Mouse (Mus musculus) megakaryocyte-erythroid progenitor cell, adult 5-6 weeks (primary cell): ENCODE data around the gene Ccser1. TPM values are rescaled to one million over a fixed set of nuclear protein-coding genes. Genes with fewer than 3 reads are reported as not detected.

Source experiments
- ATAC-seq: replicated peaks from 2 replicates; pipeline ENCODE4 v1.8.0; 2016; ENCODE audit warnings: mild to moderate bottlenecking, inconsistent platforms; ENCODE audit not compliant: severe bottlenecking, poor library complexity, low FRiP score, low TSS enrichment
- total RNA-seq, 2 experiments: library from RNA; stranded (forward) in 1 of 2; stranded (reverse) in 1 of 2; fragments of 200-1000, 215-1000 nt in 1 of 2; fragments of >200 nt in 1 of 2; fragmentation: Nextera tagmentation in 1 of 2; gene quantifications; 2 replicates each; pipeline ENCODE4 v1.2.3; 2014 to 2017

Gene Ccser1
- total RNA-seq, 2 experiments from 2014 or later, result not detected

DNA sequence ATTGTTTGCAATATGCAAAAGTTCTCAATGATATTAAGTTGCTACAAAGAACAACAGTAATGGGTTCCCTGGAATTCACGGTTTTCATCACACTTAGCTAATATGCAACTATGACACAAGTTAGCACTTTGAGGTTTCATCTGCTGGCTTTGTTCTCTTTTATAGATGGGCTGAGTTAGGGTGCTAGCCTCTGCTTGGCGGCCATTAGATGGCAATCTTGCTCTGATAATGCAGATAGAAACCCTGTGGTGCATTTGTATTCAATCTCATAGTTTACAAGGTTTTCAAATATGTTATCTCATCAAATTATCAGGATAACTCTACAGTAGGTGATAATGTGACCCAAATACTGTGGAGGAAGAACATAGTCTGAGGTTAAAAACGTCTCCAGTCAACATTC, 202.4 kb downstream of the Ccser1 start:
- ATAC-seq, result no peak

DNA sequence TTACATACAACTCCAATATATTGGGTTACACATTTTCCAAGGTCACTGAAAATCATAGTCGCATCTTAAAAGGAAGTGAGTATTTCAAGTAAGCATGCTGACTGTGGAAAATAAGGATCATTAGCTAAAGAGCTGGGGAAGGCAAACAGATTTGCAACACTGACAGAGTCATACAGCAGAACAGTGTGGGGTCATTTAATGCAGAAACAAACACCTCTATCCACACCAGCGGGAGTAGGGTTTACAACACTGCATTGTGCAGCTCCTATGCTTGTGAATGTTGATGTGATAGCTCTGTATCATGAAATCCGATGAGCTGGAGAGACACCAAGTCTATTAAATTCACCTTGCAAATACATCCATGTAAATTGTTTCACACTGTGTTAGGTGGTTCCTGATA, 202.9 kb downstream of the Ccser1 start:
- no peak for ATAC-seq

DNA sequence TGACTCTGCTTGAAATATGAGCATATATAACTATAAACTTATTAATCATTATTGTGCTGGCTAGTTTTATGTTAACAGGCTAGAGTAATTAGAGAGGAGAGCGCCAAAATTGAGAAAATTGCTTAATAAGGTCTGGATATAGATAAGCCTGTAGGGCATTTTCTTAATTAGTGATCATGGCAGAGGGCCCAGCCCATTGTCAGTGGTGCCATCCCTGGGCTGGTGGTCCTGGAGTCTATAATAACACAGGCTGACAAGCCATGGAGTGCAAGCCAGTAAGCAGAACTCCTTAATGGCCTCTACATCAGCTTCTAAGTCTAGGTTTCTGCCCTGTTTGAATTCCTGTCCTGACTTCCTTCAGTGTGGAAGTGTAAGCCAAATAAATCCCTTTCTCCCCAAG, 206.9 kb downstream of the Ccser1 start:
- ATAC-seq, result no peak

DNA sequence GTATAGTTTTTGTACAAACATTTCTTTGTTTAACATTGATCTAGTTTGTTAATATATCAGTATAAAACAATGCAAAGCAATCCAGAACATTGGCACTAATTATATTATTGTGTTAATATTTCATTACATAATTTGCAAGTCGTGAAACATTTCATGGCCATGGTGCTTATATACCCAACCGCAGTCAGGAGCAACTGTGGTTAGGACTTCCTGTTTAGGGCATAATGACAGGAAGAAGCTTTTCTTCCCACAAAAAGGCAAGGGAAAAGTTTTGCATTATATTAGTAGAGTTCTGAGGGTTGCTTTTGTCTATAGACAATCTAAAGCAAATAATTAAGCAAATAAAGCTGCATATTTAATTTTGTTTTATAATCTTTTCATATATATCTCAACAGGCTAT, 247.4 kb downstream of the Ccser1 start:
- ATAC-seq, result no peak

GRCm38 (mm10) chr6:61430881-61431725, 251.0 kb downstream of the Ccser1 start:
- no peak for ATAC-seq

GRCm38 (mm10) chr6:61431726-61431984, 251.5 kb downstream of the Ccser1 start:
- no peak for ATAC-seq

DNA sequence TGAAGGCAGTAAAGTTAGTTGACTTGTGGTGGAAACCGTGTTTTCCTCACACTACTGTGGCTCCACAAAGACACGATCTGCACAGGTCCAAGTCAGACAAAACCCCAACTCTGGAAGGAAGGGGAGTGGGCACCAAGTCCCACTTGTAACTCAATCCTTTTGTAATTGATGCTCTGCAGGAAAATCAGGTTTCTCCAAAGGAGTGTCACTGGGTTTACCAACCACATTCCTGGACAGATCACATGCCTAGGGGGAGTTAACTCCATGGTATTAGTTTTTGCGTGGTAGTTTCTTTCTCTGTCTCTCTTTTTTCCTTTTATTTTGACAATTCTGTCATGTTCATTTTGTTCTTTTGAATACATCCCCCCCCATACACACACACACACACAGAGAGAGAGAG, 252.0 kb downstream of the Ccser1 start:
- ATAC-seq, result no peak

DNA sequence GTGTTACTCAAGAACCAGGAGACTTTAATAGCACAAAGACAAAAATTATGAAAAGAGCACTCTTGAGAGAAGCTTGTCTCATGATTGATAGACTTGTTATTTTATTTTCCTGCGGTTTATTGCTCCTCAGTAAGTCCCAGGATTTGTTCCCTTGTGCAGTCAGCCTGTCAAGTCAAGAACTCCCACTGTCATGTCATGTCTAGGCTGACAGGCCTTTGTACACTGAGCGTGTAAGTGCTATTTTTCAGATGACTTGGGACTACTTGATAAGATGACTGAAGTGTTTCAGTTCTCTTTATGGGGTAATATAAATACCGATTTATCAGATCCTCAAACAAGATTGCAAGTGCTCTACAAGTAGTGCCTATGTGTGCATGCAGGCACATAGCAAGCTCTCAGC, 252.6 kb downstream of the Ccser1 start:
- no peak for ATAC-seq

DNA sequence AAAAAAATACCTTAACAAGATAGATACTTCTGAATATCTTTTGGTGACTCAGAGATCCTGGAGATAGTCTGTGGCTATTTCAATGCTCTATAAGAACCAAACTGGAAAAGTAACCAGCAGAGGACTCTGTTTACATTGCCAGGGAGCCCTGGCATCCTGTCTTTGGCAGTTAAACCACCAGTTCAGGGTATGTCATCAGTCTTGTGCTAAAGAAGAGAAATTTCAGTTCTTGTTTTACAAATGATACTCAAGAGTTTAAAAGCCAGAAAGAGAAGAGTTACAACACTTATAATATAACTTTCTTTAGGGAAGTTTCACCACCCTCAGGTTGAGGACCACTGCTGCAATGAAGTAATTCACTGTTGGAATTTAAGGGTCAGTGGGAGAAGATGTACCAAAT, 258.0 kb downstream of the Ccser1 start:
- no peak for ATAC-seq

DNA sequence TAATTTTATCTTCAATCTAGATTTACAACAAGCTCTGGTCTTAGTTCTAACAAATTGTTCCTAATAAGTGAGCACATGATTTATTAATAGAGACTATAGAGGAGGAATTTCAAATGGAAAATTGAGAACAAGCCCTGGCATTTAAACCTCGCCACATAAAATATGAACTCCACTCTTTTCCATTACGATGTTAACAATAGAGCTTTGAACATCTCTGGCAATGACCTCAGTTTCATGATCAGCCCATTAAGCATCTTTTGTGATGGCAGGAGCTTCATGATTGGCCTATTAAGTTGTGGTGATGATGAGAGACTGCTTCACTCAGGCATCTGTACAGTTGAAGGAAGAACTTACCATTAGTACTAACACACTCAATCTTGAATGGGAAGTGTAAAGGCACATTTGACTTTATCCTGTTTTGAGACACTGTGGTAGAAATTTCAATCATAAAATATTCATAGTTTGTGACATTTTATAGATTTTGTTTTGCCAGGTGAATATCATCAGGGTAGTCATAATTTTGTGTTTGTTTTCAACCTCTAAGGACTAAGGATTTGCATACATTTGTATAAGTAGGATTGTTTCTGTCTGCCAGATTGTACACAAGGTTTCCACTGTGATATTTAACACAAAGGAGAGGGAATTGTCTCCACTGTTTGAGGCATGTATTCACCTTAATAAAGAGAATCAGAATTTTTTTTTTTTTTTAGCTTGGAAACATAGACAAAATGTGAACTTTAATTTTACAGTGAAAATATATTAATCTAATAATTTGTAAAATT, 291.4 kb downstream of the Ccser1 start:
- no peak for ATAC-seq

DNA sequence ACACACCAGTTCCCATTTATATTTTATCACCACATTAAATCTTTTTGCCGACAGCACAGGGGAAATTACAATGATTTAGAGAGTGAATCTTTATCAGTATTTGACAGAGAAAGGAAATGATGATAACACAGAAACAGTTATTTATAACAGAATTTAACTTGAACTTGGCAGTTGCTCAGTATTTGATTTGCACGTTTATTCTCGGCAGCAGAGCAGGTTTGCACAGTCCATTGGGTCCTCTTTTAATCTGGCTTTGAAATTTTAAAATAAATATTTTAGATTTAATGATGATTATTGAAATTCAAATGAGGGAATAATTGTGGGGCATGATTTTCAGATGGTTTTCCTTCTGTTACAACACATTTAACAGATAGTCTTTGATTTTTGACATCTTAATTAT, 305.2 kb downstream of the Ccser1 start:
- no peak for ATAC-seq

GRCm38 (mm10) chr6:61491979-61492821, 312.1 kb downstream of the Ccser1 start:
- no peak for ATAC-seq

DNA sequence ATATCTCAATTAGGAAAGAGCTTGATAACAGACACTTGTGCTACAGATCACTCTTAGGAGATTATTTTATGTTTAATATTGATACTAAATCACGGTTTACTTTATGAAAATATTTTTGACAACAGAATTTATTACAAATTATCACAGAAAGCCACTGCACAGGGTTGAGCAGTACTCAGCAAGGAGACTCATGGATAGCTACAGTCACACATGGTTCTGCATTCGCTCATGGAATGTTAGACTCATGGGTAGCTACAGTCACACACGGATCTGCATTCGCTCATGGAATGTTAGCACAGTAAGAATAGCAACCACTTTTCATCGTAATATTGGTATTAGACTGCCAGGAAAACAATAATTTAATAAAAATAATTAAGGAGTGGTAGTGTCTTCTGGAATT, 313.3 kb downstream of the Ccser1 start:
- ATAC-seq, result no peak

- no peak for ATAC-seq
These were observed 335.2 kb downstream of the Ccser1 start for GRCm38 (mm10) chr6:61515310-61515709.

DNA sequence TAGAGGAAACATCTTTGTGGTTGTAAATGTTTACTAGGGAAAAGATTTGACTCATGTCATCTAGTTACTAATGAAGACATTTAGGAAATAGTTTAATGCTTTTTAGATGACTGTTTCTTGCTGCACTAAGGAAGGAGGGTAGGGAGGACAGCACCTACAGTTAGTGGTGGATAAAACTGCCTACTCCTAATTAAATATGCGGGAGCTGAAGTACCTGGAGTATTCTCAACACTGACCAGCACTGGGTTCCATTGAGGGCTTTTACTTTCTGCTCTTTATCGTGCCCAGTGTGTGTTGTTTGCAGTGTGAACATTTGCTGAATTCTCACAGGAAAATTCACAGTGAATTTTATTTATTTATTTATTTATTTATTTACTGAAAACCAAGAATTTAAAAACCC, 341.5 kb downstream of the Ccser1 start:
- ATAC-seq, result no peak

DNA sequence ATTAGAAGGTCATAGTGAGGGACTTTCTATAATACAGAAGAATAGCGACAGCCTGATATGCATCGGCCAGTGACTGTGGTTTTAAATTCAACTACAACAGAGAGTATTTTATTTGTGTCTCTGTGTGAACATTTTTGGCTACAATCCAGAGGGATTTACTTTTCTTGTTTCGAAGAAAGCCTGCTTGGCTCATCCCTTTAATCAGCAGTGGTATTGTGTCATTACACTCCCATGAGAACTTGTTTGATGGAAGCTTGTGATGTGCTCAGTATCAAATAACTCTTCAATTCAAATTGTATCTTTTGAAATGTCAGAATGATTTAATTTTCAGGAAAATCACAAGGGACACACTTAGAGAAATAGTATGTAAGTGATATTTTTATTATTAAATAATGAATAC, 342.0 kb downstream of the Ccser1 start:
- ATAC-seq, result no peak

DNA sequence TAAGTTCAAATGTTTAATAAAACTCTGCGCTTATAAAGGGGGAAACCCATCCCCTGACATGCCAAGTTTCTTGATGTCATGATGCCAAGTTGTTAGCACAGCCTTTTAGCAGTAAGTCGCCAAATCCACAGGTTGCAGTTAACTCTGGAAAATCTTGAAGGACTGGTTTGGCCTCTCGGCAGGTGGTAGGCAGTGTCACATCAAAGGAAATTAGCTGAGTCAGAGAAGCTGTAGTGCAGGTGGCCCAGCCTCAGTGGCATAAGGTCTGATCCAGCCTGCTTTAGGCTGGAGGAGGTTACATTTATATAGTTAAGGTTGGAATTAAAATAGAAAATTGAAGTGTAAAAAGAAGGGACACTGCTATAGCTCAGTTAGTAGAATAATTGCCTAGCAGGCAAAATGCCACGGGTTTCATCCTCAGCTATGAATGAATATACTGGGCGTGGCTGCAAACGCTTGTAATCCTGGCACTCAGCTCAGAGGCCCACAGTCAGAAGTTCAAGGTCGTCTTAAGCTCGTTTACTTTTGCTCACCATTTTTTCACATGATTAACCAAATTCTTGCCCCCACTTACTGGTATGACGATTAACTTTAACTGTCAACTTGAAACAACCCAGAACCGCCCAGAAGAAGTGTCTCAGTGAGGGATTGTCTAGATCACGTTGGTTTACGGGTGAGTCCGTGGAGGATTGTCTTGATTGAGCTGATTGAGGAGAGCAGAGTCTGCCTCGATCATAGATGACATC, 343.8 kb downstream of the Ccser1 start:
- ATAC-seq, result no peak

GRCm38 (mm10) chr6:61540732-61541131, 360.6 kb downstream of the Ccser1 start:
- ATAC-seq, result no peak

DNA sequence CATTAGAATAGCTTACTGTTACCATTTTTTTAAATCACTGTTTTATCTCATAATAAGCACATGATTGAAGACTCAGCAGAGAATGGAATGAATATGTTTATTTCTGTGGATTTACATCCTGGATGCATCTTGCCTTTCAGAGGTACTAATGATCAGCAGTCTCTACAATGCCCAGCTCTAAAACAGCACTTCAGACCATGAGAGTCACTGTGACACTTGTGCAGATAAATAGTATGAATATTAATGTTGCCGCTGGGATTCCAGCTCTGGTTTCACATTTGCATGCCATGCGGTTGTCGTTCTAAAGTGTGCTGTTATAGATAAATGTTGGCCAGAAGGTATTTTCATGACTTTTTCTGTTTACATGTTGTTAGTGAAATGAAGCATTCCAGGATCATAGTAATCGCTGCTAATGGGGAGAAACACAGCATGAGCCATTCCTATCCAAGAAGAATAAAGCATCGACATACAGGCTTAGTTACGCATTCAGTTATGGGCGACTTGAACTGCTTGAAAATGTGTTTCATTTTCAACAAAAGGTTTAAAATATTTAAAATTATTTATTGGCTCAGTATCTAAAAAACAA, 363.4 kb downstream of the Ccser1 start:
- no peak for ATAC-seq
